Mouse (Mus musculus) T-helper 17 cell (primary cell): ENCODE results near the gene Tyrobp.

Experiments used
- in situ Hi-C, 2 experiments: fragments of 300-600 bp; cut with MboI, MseI; formaldehyde crosslinking; loops; 1 replicate in 1 of 2; 2 replicates in 1 of 2; pipeline ENCODE4 v1.15.1; 2025; ENCODE audit warnings: high pct_unique_total_duplicates in 2 of 2

Gene Tyrobp

DNA sequence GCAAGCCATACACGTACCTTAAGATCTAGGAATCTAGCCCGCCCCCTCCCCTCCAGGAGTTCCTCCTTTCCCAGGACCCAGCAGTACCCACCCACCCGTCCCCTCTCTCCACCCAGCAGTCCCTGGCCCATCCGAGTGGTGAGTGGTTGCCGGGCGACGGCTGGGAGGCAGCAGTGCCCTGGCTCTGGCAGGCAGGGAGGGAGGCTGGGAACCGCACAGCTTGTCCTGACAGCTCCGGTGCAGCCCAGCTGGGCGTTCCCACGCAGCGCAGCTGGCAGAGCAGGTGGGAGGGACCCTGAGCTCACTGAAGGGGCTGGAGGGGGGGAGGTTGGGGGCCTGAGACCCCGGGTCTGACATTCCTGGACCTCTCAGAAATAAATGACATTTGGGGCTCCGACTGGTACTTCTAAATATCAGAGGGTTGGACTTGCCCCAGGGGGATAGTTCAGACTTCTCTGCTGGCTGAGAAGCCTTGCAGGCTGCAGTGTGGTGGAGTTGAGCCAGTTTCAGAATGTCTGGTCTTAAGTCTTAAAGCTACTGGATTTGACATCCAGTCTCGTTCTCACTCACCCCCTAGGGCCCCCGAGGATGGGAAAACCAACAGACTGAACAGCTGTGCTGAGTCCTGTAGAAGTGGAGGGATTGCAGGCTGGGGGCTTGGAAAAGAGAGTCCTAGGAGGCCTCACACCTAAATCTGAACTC, 44.2 kb downstream of the Tyrobp start, which contains the start of the genes Kirrel2 and Nphs1:
Gene Kirrel2, minus strand, starts transcription at position 62 of the 702 bp plus-strand sequence.
Gene Nphs1, plus strand, starts transcription at position 687 of the 702 bp plus-strand sequence.
- in situ Hi-C loops = no loop called here

DNA sequence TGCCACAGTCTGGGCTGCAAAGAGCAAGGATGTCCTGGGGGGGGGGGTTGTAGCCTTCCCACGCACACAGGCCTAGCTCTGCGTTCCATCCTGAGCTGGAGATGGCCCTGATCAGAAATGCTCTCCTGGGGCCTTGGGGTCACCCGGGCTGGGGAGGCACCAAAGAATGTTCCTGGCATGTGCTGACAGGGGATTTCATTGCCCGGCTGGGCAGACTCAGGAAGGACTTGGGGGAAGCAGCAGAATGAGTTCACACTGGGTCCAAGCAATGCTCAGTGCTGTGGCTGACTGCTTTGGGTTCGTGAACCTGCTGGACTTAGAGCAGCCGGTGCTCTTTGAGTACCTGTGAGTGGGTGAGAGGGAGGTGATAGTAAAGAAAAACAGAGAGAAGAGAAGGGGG, 45.9 kb downstream of the Tyrobp start:
- in situ Hi-C loops = no loop called here

DNA sequence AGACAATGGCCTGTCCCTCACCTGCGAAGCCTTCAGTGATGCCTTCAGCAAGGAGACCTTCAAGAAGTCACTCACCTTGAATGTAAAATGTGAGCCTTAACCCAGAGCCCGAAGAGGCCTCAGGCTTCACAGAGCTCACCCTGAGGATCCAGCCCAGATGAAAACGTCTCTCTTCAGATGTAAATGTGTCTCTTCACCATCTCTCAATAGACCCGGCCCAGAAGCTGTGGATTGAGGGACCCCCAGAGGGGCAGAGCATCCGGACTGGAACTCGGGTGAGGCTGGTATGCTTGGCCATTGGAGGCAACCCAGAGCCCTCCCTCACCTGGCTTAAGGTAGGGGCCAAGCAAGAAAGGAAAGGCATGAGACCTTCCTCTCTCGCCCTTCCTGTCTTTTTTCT, 50.0 kb downstream of the Tyrobp start:
- in situ Hi-C loops = no loop called here

GRCm38 (mm10) chr7:30463996-30464395, 50.4 kb downstream of the Tyrobp start:
- in situ Hi-C loops = no loop called here

GRCm38 (mm10) chr7:30464816-30465300, 51.3 kb downstream of the Tyrobp start:
- in situ Hi-C loops = no loop called here
